Mouse (Mus musculus): ENCODE data around the gene Sipa1l3. TPM values are rescaled to one million over a fixed set of nuclear protein-coding genes. Genes with fewer than 3 reads are reported as not detected.

Sipa1l3 gene
- polyA plus RNA-seq, 2 experiments, result 16.2 to 39.0 TPM

GRCm38 (mm10) chr7:29396216-29396942 is 122.1 kb downstream of the Sipa1l3 start:
- TF ChIP-seq POLR2A (IDR thresholded peaks at IDR 0.05; ENCODE audit: borderline replicate concordance, extremely low read depth, insufficient read depth, insufficient read length), result no peak
- H3K4me3 ChIP-seq (replicated peaks; ENCODE audit: low read length), result no peak overlapping the region

DNA sequence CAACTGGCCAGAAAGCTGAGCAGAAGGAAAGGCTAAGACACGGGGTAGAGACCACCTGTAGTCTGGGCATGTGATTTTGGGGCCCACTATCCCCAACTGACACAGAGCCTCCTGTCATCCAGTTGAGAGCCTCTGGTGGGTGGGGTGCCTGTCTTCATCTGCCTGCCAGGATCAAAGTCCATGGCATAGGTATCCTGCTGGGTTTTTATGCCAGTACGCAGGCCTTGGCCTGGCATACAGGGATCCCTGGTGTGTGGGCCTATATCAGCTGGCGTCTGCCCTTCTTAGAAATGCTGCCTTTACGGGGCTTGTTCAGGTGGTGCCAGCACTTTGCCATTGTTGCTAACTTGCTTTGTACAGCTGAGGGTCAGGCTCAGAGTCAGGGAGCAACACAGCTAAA is 123.3 kb downstream of the Sipa1l3 start:
- no peak for TF ChIP-seq POLR2A (IDR thresholded peaks at IDR 0.05; ENCODE audit: borderline replicate concordance, extremely low read depth, insufficient read depth, insufficient read length)
- Histone ChIP-seq H3K36me3 (ENCODE audit: control insufficient read depth, insufficient read depth, low read length) (peaks cover 53% of the 10 kb centered on the region), H3K27ac (replicated peaks; ENCODE audit: low read depth, low read length) (no peak overlapping the region), H3K4me2 (replicated peaks; ENCODE audit: low read depth, low read length, severe bottlenecking) (no peak overlapping the region), H3K9ac (ENCODE audit: low read depth, low read length, severe bottlenecking) (no peak overlapping the region), H3K9me3 (ENCODE audit: control insufficient read depth, low read length) (no peaks in the 10 kb centered on the region), H3K4me3 (replicated peaks; ENCODE audit: low read length) (no peak overlapping the region), H3K4me1 (ENCODE audit: control insufficient read depth, insufficient read depth, low read length) (no peaks in the 10 kb centered on the region), H3K27me3 (ENCODE audit: control insufficient read depth, insufficient read depth, low read length) (no peaks in the 10 kb centered on the region)
- 78% methylated on average over 4 of the region's 4 CpGs for WGBS
- ATAC-seq (ENCODE audit: low FRiP score, low read depth), result no peak
- no peak for DNase-seq (ENCODE audit: low spot score)

More at GRCm38 (mm10) chr7:29396216-29396942, 122.1 kb downstream of the Sipa1l3 start:
- no peaks in the 10 kb centered on the region for H3K9me3 ChIP-seq (ENCODE audit: control insufficient read depth, low read length)
- H3K27ac ChIP-seq (replicated peaks; ENCODE audit: low read depth, low read length), result no peak overlapping the region
- H3K27me3 ChIP-seq (ENCODE audit: control insufficient read depth, insufficient read depth, low read length), result no peaks in the 10 kb centered on the region
- H3K4me1 ChIP-seq (ENCODE audit: control insufficient read depth, insufficient read depth, low read length), result no peaks in the 10 kb centered on the region
- DNase-seq (ENCODE audit: low spot score) (no peak), ATAC-seq (ENCODE audit: low FRiP score, low read depth) (no peak)
- H3K4me2 ChIP-seq (replicated peaks; ENCODE audit: low read depth, low read length, severe bottlenecking), result no peak overlapping the region
- WGBS, result 83% methylated on average over 12 of the region's 12 CpGs
- H3K9ac ChIP-seq (ENCODE audit: low read depth, low read length, severe bottlenecking), result no peak overlapping the region
- peaks cover 59% of the 10 kb centered on the region for H3K36me3 ChIP-seq (ENCODE audit: control insufficient read depth, insufficient read depth, low read length)

GRCm38 (mm10) chr7:29393292-29393691 is 125.1 kb downstream of the Sipa1l3 start:
- DNase-seq (ENCODE audit: low spot score) (no peak), ATAC-seq (ENCODE audit: low FRiP score, low read depth) (no peak)
- Histone ChIP-seq H3K36me3 (ENCODE audit: control insufficient read depth, insufficient read depth, low read length) (peaks cover 36% of the 10 kb centered on the region), H3K9ac (ENCODE audit: low read depth, low read length, severe bottlenecking) (no peak overlapping the region), H3K27me3 (ENCODE audit: control insufficient read depth, insufficient read depth, low read length) (no peaks in the 10 kb centered on the region), H3K4me2 (replicated peaks; ENCODE audit: low read depth, low read length, severe bottlenecking) (no peak overlapping the region), H3K9me3 (ENCODE audit: control insufficient read depth, low read length) (no peaks in the 10 kb centered on the region), H3K27ac (replicated peaks; ENCODE audit: low read depth, low read length) (no peak overlapping the region), H3K4me3 (replicated peaks; ENCODE audit: low read length) (no peak overlapping the region), H3K4me1 (ENCODE audit: control insufficient read depth, insufficient read depth, low read length) (no peaks in the 10 kb centered on the region)
- TF ChIP-seq POLR2A (IDR thresholded peaks at IDR 0.05; ENCODE audit: borderline replicate concordance, extremely low read depth, insufficient read depth, insufficient read length), result no peak
- 98% methylated on average over 10 of the region's 10 CpGs for WGBS

- no peak overlapping the region for H3K4me2 ChIP-seq (replicated peaks; ENCODE audit: low read depth, low read length, severe bottlenecking)
- peaks cover 31% of the 10 kb centered on the region for H3K36me3 ChIP-seq (ENCODE audit: control insufficient read depth, insufficient read depth, low read length)
- no peak for ATAC-seq (ENCODE audit: low FRiP score, low read depth)
- DNase-seq (ENCODE audit: low spot score), result no peak
- no peaks in the 10 kb centered on the region for H3K4me1 ChIP-seq (ENCODE audit: control insufficient read depth, insufficient read depth, low read length)
- no peaks in the 10 kb centered on the region for H3K27me3 ChIP-seq (ENCODE audit: control insufficient read depth, insufficient read depth, low read length)
- no peak overlapping the region for H3K27ac ChIP-seq (replicated peaks; ENCODE audit: low read depth, low read length)
- 82% methylated on average over 3 of the region's 3 CpGs for WGBS
- no peak overlapping the region for H3K9ac ChIP-seq (ENCODE audit: low read depth, low read length, severe bottlenecking)
- H3K4me3 ChIP-seq (replicated peaks; ENCODE audit: low read length), result no peak overlapping the region
- no peak for TF ChIP-seq POLR2A (IDR thresholded peaks at IDR 0.05; ENCODE audit: borderline replicate concordance, extremely low read depth, insufficient read depth, insufficient read length)
- H3K9me3 ChIP-seq (ENCODE audit: control insufficient read depth, low read length), result no peaks in the 10 kb centered on the region
These were observed 125.6 kb downstream of the Sipa1l3 start for GRCm38 (mm10) chr7:29392805-29393204.

DNA sequence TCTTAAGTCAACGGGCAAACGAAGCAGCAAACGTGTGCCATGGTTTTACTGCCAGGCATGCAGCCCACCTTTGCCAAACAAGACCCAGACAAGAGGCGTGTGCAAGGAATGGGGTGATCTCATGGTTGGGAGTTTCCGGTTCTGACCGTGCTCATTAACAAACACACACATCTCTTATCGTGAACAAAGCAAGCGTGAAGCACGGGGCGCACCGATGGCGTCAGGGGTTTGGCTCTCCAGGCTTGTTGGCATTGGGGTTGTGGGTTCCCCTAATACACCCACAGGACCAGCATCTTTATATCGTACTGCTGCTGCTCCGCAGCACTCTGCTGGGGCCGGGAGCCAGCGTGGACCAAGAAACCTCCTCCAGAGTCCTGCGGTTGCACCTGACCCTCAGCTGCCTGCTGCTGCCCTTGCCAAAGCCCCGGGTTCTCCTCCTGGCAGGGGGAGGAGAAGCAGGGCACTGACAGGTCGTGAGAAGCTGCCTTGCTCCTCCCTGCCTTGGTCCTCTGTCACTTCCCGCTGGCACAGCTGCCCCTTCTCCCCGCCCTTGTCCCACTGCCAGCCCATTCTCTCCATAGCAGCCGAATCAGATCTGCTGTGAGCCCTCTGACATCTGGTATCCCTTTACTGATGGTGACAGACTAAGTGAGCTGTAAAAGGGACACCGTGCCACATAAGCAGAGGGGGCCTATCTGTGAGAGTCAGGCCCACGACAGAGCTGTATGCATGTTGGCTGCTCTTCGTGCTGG is 126.5 kb downstream of the Sipa1l3 start:
- no peak for ATAC-seq (ENCODE audit: low FRiP score, low read depth)
- H3K4me3 ChIP-seq (replicated peaks; ENCODE audit: low read length), result no peak overlapping the region
- no peak for TF ChIP-seq POLR2A (IDR thresholded peaks at IDR 0.05; ENCODE audit: borderline replicate concordance, extremely low read depth, insufficient read depth, insufficient read length)
- H3K27me3 ChIP-seq (ENCODE audit: control insufficient read depth, insufficient read depth, low read length), result no peaks in the 10 kb centered on the region
- no peak overlapping the region for H3K4me2 ChIP-seq (replicated peaks; ENCODE audit: low read depth, low read length, severe bottlenecking)
- no peak overlapping the region for H3K9ac ChIP-seq (ENCODE audit: low read depth, low read length, severe bottlenecking)
- no peak overlapping the region for H3K27ac ChIP-seq (replicated peaks; ENCODE audit: low read depth, low read length)
- 78% methylated on average over 25 of the region's 25 CpGs for WGBS
- no peak for DNase-seq (ENCODE audit: low spot score)
- no peaks in the 10 kb centered on the region for H3K4me1 ChIP-seq (ENCODE audit: control insufficient read depth, insufficient read depth, low read length)
- no peaks in the 10 kb centered on the region for H3K9me3 ChIP-seq (ENCODE audit: control insufficient read depth, low read length)
- H3K36me3 ChIP-seq (ENCODE audit: control insufficient read depth, insufficient read depth, low read length), result peaks cover 34% of the 10 kb centered on the region

All from limb, embryonic 14.5 days (tissue).